Mouse (Mus musculus): ENCODE data around the gene Gm28553.
"Not testable (repeated sequence)": the region's sequence is repeated elsewhere in the genome, so short reads cannot be mapped to it uniquely, and the experiment has no call there.

Gm28553 gene

GRCm38 (mm10) chrY:48856197-48856596 is at the start of gene Gm28553:
Gm28553 (plus strand) TSS chrY:48856497.
- DNase-seq (ENCODE audit: low read depth, low spot score): not testable (repeated sequence)

Measured in ZHBTc4 (cell line).